Mouse (Mus musculus) heart, postnatal 14 days (tissue): Measurements from ENCODE around the gene Hivep1. TPM values are rescaled to one million over a fixed set of nuclear protein-coding genes. Genes with fewer than 3 reads are reported as not detected.

ENCODE experiments used
- DNase-seq, 2 experiments: peaks; one replicate each; pipeline ENCODE4 v3.0.0; 2021 to 2022
- intact Hi-C: fragments of 180-260 bp; cut with DNase I; formaldehyde crosslinking; loops from one replicate; pipeline ENCODE4 v1.15.1; 2025
- total RNA-seq, 2 experiments: library from RNA; stranded (reverse); gene quantifications; 2 replicates each; pipeline ENCODE4 v1.2.3; 2021

The Hivep1 gene
- total RNA-seq, 2 experiments from 2014 or later, result 21.2 to 23.7 TPM

DNA sequence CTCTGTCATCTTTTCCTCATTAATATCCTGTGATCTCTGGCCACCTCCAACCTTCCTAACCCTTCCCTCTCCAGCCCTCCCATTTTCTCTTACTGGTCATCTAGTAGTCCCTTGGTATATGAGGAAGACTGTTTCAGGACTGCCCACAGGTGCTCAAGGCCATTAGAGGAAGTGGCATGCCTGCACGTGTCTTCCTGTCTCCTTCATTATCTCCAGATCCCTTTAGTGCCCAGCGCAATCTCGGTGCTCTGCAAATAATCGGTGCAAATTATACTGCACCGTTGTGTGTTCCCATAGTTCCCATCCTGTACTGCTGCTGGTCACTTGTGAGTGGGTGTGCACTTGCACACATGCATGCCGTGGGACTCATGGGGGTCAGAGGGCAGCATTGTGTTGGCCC lies 19.2 kb downstream of the Hivep1 start:
- no peak for DNase-seq
- intact Hi-C loops, result no loop called here

GRCm38 (mm10) chr13:42073285-42073684 lies 21.5 kb downstream of the Hivep1 start:
- intact Hi-C loops, result no loop called here

DNA sequence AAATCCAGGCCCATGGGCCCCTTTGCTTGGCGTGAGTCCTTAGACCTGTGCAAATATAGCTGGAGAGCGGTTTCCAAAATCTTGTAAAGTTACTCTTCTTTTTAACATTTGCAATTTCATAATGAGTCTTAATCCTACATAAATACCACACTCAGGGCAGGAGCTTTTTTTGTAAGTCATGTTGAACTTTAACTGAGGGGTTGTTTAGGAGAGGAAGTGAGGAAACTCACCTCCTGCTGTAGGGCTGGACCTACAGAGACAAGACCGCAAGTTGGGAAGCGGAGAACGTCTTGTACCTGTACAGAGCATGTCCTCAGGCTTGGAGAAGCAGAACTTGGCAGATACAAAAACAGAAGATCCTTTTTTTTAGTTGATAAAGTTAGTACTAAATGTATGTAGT lies 23.7 kb downstream of the Hivep1 start:
- no peak for DNase-seq
- intact Hi-C loops, result no loop called here

More at GRCm38 (mm10) chr13:42073285-42073684, 21.5 kb downstream of the Hivep1 start:
- DNase-seq, result no peak

DNA sequence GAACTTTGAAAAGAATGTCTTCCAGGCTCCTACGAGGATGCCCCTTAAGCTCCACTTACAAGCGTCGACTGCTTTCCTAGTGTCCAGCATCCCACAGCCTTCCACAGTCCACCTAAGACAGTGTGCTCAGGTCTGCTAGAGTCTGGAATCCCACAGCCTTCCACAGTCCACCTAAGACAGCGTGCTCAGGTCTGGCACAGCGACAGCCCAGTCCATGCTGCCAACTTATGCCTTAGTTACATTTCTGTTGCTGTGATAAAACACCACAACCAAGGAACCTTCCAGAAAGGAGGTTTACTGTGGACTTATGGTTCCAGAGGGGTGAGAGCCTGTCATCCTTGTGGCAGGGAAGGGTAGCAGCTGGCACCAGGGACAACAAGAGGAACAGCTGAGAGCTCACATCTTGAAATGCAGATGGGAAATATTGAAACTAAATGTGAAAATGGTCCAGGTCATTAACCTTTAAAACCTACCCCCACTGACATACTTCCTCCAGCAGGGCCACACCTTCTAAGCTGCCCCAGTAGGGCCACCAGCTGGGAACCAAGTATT lies 25.0 kb downstream of the Hivep1 start:
- intact Hi-C loops, result no loop called here
- no peak for DNase-seq

DNA sequence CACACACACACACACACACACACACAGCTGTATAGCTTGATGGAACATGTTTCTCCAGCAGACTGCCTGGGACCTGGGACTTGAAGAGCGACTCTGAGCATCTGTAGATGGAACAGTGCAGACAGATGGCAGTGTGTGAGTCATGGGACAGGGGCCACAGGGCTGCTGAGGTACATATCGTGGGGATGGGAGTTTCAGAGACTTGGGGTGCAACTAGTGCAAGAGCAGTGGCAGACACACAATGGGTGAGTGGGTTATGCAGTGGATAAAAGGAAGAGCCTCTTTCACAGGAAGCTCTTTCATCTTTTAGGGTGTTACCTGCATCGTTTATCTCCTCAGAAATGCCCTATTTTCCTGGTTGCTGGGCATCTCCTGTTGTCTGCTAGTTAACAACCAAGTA lies 25.8 kb downstream of the Hivep1 start:
- intact Hi-C loops, result no loop called here
- no peak for DNase-seq

DNA sequence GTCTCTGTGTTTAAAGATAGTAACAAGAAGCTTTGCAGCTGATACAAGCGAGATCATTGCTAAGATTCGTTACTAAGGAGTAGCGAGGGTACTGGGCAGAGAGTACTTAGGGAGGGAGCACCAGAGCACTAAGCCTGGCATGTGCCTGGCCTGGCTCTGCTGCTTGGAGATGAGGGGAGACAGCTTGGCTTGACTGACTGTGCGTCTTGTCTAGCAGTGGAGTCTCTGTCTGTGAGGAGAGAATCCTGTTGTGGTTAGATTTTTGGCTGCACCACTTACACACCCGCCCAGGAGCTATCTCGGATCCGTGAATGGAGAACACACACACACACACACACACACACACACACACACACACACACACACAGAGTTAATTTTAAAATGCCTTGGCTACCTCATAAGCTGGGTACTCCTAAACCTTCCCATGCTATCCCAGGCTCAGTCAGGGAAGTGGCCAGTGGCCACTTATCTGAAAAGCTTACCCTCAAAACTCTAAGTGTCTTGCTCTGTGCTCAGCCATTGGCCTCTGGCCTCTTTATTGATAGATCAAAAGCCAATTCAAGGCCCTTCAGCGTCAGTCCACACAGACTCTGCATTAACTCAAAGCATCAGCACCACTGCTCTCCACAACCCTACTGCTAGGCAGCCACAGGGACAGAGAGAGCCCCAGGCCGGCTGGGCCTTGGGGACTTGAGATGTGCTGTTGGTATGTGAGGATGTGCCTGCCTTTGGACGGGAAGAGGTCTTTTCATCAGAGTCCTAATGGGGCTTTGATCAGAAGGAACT lies 28.5 kb downstream of the Hivep1 start:
- no peak for DNase-seq
- intact Hi-C loops, result no loop called here

GRCm38 (mm10) chr13:42088339-42088738 lies 36.5 kb downstream of the Hivep1 start:
- no peak for DNase-seq
- intact Hi-C loops, result no loop called here

- DNase-seq, result no peak
- intact Hi-C loops, result no loop called here
Measured at GRCm38 (mm10) chr13:42089025-42089424, 37.2 kb downstream of the Hivep1 start.

- intact Hi-C loops, result no loop called here
- no peak for DNase-seq
Measured at GRCm38 (mm10) chr13:42090751-42091150, 38.9 kb downstream of the Hivep1 start.

DNA sequence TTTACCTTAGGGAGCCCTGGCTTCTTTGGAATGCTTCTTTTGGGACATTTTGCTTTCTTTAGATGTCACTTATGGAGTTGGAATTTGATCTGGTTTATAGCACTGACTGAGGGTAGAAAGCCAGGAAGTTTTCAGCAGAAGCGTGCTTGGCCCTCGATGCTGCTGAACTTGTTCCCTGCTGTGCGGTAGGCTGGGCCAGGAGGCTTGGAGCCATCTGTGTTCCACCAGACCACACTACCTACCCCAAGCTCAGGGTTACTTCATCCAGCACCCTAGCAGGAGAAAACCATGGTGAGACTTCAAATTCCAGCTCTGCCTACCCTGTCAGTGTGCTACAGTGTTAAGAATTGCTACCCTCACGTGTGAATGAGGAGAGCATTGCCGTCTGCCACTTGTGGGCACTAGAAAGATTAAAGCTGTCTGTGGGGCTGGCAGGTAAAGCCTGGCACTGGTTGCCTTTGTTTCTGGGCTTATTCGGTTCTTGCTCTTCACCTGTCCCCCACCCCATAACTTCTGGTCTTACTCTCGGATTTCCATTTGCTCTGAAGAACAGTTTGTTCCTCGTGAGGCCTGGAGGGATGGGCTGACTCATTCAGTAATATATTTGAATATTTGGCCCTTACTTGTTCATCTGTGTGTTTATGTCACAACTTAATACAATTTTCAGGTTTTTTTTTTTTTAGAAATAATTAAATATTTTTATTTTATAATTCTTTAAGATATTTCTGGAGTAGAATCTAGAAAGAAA lies 40.7 kb downstream of the Hivep1 start:
- no peak for DNase-seq
- intact Hi-C loops, result no loop called here

DNA sequence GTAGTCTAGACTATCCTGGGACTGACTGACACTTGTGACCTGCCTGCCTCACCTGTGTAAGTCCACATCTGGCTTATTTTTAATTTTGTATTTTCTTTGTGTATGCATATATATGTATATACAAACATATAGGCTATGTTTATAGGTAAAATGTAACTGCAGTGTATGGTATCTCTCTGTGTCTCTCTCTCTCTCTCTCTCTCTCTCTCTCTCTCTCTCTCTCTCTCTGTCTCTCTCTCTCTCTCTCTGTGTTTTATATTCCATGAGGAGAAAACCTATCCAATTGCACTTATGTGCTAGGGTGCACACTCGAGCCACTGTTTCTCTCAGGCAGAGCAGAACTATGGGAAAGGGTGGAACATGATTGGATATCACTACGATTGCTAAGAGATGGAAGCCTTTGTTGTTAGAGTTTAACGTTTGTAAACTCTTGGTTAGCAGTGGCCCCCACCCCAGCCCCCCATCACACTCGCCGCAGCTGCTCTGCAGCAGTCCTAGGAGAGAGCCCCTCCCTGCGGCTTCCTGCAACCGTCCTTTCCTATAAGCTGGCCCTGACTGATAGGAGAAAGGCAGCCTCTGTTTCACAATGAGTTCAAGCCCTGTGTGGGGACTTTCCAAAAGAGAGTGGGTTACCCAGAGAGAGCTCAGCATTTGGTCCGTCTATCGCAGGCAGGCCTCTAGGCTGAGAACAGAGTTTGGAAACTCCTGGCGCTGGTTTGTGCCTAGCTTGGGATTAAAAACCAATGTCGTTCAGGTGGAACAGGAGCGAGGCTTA lies 41.6 kb downstream of the Hivep1 start:
- DNase-seq, result no peak
- intact Hi-C loops, result no loop called here

- intact Hi-C loops, result loop anchor here (5.0 kb wide), 1 partner anchor 44 kb away; the partner anchor contains the start of gene Hivep1
- no peak for DNase-seq
Measured at GRCm38 (mm10) chr13:42095826-42096515, 44.1 kb downstream of the Hivep1 start.

DNA sequence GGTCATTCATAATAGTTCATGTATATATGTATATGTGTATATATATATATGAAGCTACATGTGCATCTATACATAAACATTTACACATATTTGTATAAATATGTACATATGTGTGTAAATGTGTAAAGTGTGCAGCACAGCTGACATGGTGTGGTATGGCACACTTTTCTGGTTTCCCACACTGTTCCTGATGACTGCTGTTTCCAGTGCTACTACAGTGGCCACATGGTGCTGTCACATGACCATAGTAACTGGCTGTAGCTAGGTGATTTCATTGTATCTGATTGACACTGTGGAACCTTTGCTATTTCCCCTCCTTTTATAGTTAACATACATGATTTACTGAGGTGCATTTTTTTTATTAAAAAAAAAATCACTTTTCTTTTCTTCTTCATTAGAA lies 45.3 kb downstream of the Hivep1 start:
- intact Hi-C loops, result loop anchor here (5.0 kb wide), 1 partner anchor 45 kb away; the partner anchor contains the start of gene Hivep1

DNA sequence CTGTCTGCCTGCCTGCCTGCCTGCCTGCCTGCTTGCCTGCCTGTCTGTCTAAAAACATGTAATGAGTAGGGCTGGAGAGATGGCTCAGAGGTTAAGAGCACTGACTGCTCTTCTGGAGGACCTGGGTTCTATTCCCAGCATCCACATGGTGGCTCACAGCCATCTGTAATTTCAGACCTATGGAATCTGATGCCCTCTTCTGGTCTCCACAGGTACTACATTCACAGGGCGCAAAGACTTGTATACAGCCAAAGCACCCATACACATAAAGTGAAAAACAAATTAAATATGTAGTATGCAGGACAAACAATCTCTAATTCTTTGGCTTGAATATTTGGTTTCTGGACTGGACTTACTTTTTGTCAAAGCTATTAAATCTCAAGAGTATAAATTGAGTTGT lies 46.7 kb downstream of the Hivep1 start:
- intact Hi-C loops, result loop anchor here (5.0 kb wide), 1 partner anchor 46 kb away; the partner anchor contains the start of gene Hivep1
- no peak for DNase-seq

More for the DNA sequence above, 45.3 kb downstream of the Hivep1 start:
- DNase-seq, result no peak

- intact Hi-C loops, result loop anchor here (5.0 kb wide), 1 partner anchor 47 kb away; the partner anchor contains the start of gene Hivep1
- DNase-seq, result no peak
Measured at GRCm38 (mm10) chr13:42099523-42099922, 47.7 kb downstream of the Hivep1 start.

DNA sequence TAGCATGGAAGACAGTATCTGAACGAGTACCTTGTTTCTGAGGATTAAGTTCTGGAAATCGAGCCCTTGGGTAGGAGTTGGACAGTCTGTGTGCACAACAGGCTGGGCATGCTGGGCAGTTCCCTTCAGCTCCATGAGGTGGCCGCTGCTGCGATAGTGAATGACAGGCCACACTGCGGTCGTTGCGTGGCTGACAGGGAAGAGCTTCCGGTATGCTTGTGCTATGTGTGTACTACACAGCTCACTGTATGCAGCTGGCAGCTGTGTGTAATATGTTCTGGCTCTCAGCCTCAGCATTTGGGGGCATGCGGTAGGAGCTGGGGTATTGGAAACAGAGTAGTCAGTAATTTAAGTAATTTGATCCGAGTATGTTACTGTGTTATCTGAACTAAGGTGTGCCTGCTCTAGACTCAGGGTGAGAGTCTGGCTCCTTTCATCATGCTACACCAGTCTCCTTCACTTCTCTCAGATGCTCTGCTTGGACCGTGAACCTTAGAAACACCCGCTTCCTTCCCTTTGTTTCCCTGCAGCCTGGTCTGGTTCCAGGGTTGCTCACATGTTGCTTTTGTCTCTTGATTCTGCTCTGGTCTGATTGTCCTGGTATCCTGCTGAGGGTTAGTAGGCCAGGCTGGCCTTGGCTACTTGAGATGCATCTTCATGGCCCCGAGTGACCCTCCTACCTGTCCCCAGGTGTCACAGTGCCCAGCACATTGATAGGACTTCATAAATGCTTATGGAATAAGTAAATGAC lies 49.8 kb downstream of the Hivep1 start:
- DNase-seq, result peak; percentile 31 to 47
- intact Hi-C loops, result no loop called here

DNA sequence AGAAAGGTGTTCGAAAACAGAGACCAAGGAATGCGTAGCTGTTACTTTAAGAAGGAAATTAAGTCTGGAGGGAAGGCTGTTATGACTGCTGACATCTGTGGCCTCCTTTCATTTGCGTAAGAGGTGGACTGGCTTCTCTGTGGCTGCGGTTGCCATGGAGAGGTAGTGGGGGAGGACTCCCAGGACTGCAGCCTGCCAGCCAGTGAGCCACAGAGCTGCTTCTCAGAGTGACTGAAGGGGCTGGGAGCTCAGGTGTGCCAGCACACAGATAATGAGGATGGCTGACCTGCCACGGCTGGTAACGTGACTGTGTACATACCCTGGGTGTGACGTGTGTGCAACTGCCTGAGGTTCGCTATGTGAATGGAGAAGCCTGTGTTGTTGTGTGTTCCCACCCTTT lies 51.2 kb downstream of the Hivep1 start:
- intact Hi-C loops, result no loop called here
- peak; percentile 55 to 58 for DNase-seq

DNA sequence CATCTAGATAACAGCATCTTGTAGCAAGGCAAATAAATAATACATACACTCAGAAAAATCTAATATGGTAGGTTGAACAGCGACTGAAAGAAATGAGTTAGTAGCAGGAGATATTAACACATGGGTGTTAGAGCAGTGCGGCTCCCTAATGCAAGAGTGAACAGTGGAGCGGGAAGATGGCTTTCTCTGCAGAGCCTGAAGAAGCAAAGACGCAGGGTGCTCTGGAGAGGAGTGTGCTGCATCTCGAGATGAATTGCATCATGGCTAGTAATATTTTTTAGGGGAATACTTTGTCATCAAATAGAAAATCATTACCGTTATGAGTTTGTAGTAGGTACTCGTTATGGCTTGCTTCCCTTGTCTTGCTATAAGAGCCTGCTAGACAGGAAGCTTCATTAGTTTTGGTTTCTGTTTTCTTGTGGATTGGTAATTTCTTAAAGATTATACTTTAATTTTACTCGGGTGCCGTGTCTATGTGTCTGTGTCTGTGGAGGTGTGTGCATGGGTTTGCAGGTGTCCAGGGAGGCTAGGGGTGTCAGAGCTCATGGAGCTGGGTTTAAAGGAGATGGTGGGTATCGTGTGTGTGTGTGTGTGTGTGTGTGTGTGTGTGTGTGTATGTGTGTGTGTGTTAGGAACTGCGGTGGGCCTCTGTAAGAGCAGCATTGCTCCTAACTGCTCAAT lies 51.8 kb downstream of the Hivep1 start:
- intact Hi-C loops, result no loop called here
- no peak for DNase-seq

DNA sequence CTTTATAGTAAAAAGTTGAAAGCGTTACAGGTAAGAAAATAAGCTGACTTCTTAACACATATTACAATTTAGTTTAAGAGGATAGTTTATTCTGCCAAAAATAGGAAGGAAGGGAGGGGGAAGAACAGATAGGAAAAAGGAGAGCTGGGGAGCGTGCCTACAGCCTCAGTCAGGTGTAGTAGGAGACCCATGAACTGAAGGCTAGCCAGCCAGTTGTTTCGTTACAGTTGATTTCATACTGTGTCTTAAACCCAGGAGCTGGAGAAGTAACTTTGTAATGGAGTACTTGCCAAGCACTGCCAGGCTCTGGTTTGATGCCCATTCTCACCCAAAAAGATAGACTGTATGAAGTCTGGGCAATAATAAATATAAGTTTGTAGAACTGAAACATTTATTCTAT lies 52.5 kb downstream of the Hivep1 start:
- DNase-seq, result no peak
- intact Hi-C loops, result no loop called here
